Mouse (Mus musculus): Measurements from ENCODE around the gene Cd82.

DNA sequence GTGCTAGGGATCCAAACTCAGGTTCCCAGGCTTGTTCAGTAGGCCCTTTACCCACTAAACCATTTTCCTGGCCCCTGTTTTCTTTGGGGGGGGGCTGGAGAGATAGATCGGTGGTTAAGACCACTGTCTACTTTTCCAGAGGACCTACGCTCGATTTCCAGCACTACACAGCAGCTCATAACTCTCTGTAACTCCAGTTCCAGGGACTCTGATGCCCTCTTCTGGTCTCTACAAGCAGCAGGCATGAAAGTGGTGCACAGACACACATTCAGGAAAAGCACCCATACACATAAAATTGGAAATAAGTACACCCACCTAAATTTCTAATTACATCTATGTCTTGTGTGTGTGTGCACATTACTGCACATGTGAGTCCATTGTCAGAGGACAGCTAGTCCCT is 85.8 kb downstream of the Cd82 start:
- TF ChIP-seq GATA1 (IDR thresholded peaks at IDR 0.05; ENCODE audit: borderline replicate concordance, low read length): no peak
- TF ChIP-seq FLI1 (IDR thresholded peaks at IDR 0.05; ENCODE audit: low read length): no peak
